Mouse (Mus musculus) ES-Bruce4 (cell line): ENCODE data around the gene Rbms3.

Experiments used
- CTCF ChIP-seq: IDR thresholded peaks from one replicate; pipeline ENCODE4 v1.8.1; 2011; ENCODE audit warnings: low read depth, low read length
- EP300 ChIP-seq: IDR thresholded peaks from 2 replicates; pipeline ENCODE4 v1.6.1; 2011; ENCODE audit warnings: low read depth, low read length; ENCODE audit not compliant: insufficient read depth
- POLR2A ChIP-seq: IDR thresholded peaks from one replicate; pipeline ENCODE4 v1.8.1; 2011; ENCODE audit warnings: low read length; ENCODE audit not compliant: insufficient read depth

- TF ChIP-seq CTCF (no peak), EP300 (no peak), POLR2A (no peak)
Measured at GRCm38 (mm10) chr9:117008194-117008593, 621.5 kb downstream of the Rbms3 start.
